Mouse (Mus musculus) heart, embryonic 16.5 days (tissue): Measurements from ENCODE around the gene Ccdc174. TPM values are rescaled to one million over a fixed set of nuclear protein-coding genes. Genes with fewer than 3 reads are reported as not detected.
A peak's percentile ranks its signal among the peaks of the same experiment; 100 is the strongest.

ENCODE experiments used
- ATAC-seq: fragments of 200-750 bp; cut with Nextera tagmentation; replicated peaks from 2 replicates; pipeline ENCODE4 v1.8.0; 2017; ENCODE audit warnings: moderate number of reproducible peaks; ENCODE audit not compliant: insufficient read depth, low FRiP score; ENCODE audit errors: extremely low read depth
- H3K27ac ChIP-seq: fragments of 300-500 bp; sonication (generic); 2 replicates; pipeline ENCODE4 v1.5.1; 2014; ENCODE audit warnings: mild to moderate bottlenecking, low read length, control low read depth, moderate library complexity
- H3K27me3 ChIP-seq: fragments of 300-500 bp; sonication (generic); 2 replicates; pipeline ENCODE4 v1.6.1; 2014; ENCODE audit warnings: low read length, mixed read lengths; ENCODE audit not compliant: control insufficient read depth, insufficient read depth
- H3K36me3 ChIP-seq: fragments of 300-500 bp; sonication (generic); 2 replicates; pipeline ENCODE4 v1.6.1; 2014; ENCODE audit not compliant: control insufficient read depth, insufficient read depth
- H3K4me1 ChIP-seq: fragments of 300-500 bp; sonication (generic); 2 replicates; pipeline ENCODE4 v1.6.1; 2014; ENCODE audit warnings: low read length, mixed read lengths; ENCODE audit not compliant: control insufficient read depth, insufficient read depth
- H3K4me2 ChIP-seq: fragments of 300-500 bp; sonication (generic); 2 replicates; pipeline ENCODE4 v1.6.1; 2014; ENCODE audit warnings: low read depth, mild to moderate bottlenecking, control low read depth, low read length
- H3K4me3 ChIP-seq: fragments of 300-500 bp; sonication (generic); 2 replicates; pipeline ENCODE4 v1.5.1; 2014; ENCODE audit warnings: mild to moderate bottlenecking, control low read depth, low read length
- H3K9ac ChIP-seq: fragments of 300-500 bp; sonication (generic); 2 replicates; pipeline ENCODE4 v1.6.1; 2014; ENCODE audit warnings: low read length, control low read depth
- H3K9me3 ChIP-seq: fragments of 300-500 bp; sonication (generic); replicated peaks from 2 replicates; pipeline ENCODE4 v1.6.1; 2016; ENCODE audit warnings: low read length; ENCODE audit not compliant: control insufficient read depth
- WGBS: fragments of 180-500 bp; shearing (Covaris S2); extraction: QIAGEN DNeasy Blood & Tissue Kit; methylation state at CpG from one replicate; pipeline ENCODE4 v1.1.7; 2014; 5-methylcytosine and 5-hydroxymethylcytosine counted together
- polyA plus RNA-seq: library from polyadenylated mRNA; unstranded; fragments of >200 nt; fragmentation: Nextera tagmentation; extraction: Ambion mirVana; gene quantifications from 2 replicates; pipeline ENCODE4 v1.2.1, GENCODE M21; 2015

Gene Ccdc174
- polyA plus RNA-seq, result 17.6 and 25.5 TPM in 2 replicates

- peak within 1 kb of the TSS; percentile 99 for H3K4me3 ChIP-seq
- no peaks in the 10 kb centered on the region for H3K27me3 ChIP-seq
- H3K9me3 ChIP-seq, result no peaks in the 10 kb centered on the region
- peak within 1 kb of the TSS; percentile 78 for H3K4me2 ChIP-seq
- WGBS, result under 1% methylated on average over 47 of the region's 47 CpGs
- peaks cover 11% of the 10 kb centered on the region for H3K36me3 ChIP-seq
- H3K27ac ChIP-seq, result peak within 1 kb of the TSS; percentile 77
- H3K9ac ChIP-seq, result peak within 1 kb of the TSS; percentile 97
- ATAC-seq, result peak; percentile 95
- peaks cover 8% of the 10 kb centered on the region for H3K4me1 ChIP-seq
Measured at GRCm38 (mm10) chr6:91877885-91878651, at the start of gene Ccdc174. TSS of gene Ccdc174 (plus strand) at chr6:91878053.

DNA sequence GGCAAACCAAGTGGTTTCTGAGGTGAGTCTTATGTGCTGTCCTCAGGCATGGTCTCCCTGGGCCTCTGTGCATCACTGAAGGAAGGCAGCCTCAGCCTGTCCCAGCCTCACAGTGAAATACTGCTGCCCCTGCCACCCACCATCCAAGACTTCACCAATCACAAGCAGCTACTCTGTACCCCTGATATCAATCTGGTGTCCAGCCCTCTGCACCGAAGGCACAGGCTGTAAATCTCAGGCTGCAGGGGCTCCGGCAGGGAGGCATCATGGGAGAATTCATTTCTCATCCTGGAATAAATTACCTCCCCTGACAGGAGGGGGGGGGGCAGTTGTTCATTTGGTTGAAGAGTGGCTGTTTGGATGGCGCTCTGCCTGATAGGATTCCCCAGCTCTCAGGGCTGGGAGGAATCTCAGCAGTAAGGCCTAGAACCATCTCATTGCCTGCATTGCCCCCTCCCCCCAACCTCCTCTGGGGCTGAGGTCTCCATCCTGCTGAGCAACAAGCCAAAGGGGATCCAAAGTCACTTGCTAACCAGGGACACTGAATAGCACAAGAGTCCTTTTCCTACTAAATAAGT, 44.9 kb upstream of the Ccdc174 start:
- no peak overlapping the region for H3K4me3 ChIP-seq
- peaks cover 7% of the 10 kb centered on the region for H3K27me3 ChIP-seq
- H3K4me2 ChIP-seq, result no peak overlapping the region
- no peaks in the 10 kb centered on the region for H3K9me3 ChIP-seq
- no peak overlapping the region for H3K27ac ChIP-seq
- no peak for ATAC-seq
- WGBS, result 65% methylated on average over 3 of the region's 3 CpGs
- H3K9ac ChIP-seq, result no peak overlapping the region
- H3K4me1 ChIP-seq, result no peaks in the 10 kb centered on the region
- H3K36me3 ChIP-seq, result no peaks in the 10 kb centered on the region

DNA sequence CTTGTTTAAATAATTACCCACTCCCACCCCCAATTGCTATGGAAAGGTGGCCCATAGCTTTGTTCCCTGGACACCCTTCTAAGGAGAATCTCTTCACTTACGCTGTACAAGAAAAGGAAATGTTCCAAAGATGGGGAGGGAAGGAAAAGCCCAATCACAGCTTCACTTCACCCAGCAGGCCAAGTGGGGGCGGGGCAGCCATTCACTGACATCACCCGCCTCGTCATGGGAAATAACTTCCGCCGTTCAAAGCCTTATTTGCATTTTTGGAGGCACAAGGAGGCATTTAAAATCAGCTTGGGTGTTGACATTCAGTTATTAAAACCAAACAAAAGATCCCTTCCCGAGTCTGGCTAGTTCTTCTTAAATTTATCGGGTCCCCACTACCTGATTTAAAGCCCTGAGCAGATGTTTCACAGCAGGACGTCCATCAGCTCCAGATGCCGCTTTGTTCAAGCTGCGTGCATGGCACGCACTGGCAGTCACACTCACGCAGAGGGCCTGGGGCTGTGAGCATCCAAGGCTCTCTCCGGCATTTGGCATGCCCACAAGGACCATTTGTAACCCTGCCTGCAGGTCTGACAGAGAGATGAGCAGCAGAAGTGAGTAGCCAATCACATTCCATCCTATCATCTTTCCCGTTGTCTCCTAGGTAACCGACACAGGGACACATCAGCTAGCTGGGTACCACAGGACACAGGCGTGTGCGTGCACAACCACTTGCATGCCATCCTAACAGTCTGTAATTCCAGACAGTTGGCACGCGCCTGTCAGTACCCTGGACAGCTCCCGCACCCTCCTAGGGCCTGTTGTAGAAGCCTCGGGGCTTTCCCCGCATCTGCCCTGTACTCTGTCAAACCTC, 38.6 kb upstream of the Ccdc174 start:
- WGBS, result 13% methylated on average over 23 of the region's 23 CpGs
- H3K9me3 ChIP-seq, result no peaks in the 10 kb centered on the region
- no peak overlapping the region for H3K4me3 ChIP-seq
- ATAC-seq, result no peak
- H3K36me3 ChIP-seq, result no peaks in the 10 kb centered on the region
- H3K27ac ChIP-seq, result no peak overlapping the region
- H3K9ac ChIP-seq, result no peak overlapping the region
- peaks cover 3% of the 10 kb centered on the region; the same call in 1 of the 2 replicates for H3K4me1 ChIP-seq
- no peak overlapping the region for H3K4me2 ChIP-seq
- H3K27me3 ChIP-seq, result peaks cover 62% of the 10 kb centered on the region

DNA sequence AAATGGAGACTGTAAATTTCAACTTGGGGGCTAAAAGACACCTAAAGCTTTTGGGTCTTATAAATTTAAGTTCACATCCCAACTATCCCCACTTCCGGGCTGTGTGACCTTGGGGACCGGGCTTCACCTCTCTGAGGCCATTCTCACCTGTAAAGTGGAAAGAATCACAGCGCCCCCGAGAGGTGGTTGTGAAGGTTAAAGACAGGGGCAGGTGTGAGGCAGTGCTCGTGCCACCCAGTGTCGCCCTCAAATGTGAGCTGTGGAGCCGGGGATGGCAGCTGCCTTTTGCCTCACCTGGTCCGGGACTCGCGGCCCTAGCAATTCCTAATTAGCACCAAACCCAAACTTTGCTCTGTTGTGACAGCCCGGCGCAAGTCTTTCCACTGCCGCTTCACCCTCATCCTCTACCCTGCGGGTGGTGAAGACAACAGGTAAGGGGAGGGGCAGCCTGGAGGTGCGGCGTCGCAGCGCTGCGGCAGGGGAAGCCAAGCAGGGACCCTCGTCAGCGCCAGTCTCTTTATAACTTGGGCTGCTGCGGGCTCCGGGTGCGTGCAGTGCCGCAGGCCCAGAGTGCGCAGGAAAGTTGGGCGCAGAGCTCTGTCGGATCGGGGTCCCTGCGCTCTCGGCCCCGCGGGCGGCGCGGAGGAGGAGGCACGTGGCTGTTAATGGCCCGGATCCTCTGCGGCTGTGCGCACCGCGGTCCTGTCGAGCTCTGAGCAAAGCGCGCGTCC, 34.8 kb upstream of the Ccdc174 start:
- ATAC-seq, result no peak
- WGBS, result 4% methylated on average over 43 of the region's 46 CpGs
- Histone ChIP-seq H3K4me1 (peaks cover 3% of the 10 kb centered on the region; the same call in 1 of the 2 replicates), H3K27me3 (peaks cover 71% of the 10 kb centered on the region), H3K4me3 (peak overlapping the region; percentile 44), H3K4me2 (peak overlapping the region; percentile 63), H3K36me3 (no peaks in the 10 kb centered on the region), H3K9ac (no peak overlapping the region; the same call in 1 of the 2 replicates), H3K27ac (no peak overlapping the region), H3K9me3 (no peaks in the 10 kb centered on the region)

- Histone ChIP-seq H3K4me2 (peak overlapping the region; percentile 63), H3K9me3 (no peaks in the 10 kb centered on the region), H3K27me3 (peaks cover 66% of the 10 kb centered on the region), H3K4me1 (peaks cover 3% of the 10 kb centered on the region; the same call in 1 of the 2 replicates), H3K4me3 (peak overlapping the region; percentile 44), H3K27ac (no peak overlapping the region), H3K9ac (no peak overlapping the region; the same call in 1 of the 2 replicates), H3K36me3 (no peaks in the 10 kb centered on the region)
- no peak for ATAC-seq
- 4% methylated on average over 69 of the region's 69 CpGs for WGBS
Measured at GRCm38 (mm10) chr6:91843628-91844153, 34.2 kb upstream of the Ccdc174 start.

GRCm38 (mm10) chr6:91852550-91852949, 25.3 kb upstream of the Ccdc174 start:
- Histone ChIP-seq H3K36me3 (no peaks in the 10 kb centered on the region), H3K9ac (no peak overlapping the region), H3K4me3 (no peak overlapping the region), H3K27me3 (peaks cover 8% of the 10 kb centered on the region; the same call in 1 of the 2 replicates), H3K4me2 (no peak overlapping the region), H3K27ac (no peak overlapping the region), H3K9me3 (no peaks in the 10 kb centered on the region), H3K4me1 (no peaks in the 10 kb centered on the region)
- ATAC-seq, result no peak; the same call in 1 of the 2 replicates
- WGBS, result 7% methylated on average over 2 of the region's 2 CpGs

- no peaks in the 10 kb centered on the region for H3K36me3 ChIP-seq
- no peak overlapping the region for H3K4me3 ChIP-seq
- no peak overlapping the region for H3K27ac ChIP-seq
- peaks cover 2% of the 10 kb centered on the region for H3K9me3 ChIP-seq
- no peak for ATAC-seq
- H3K4me1 ChIP-seq, result no peaks in the 10 kb centered on the region
- H3K27me3 ChIP-seq, result peaks cover 12% of the 10 kb centered on the region; the same call in 1 of the 2 replicates
- WGBS, result 54% methylated on average over 5 of the region's 5 CpGs
- no peak overlapping the region for H3K4me2 ChIP-seq
- H3K9ac ChIP-seq, result no peak overlapping the region
Measured at GRCm38 (mm10) chr6:91858339-91858738, 19.5 kb upstream of the Ccdc174 start.

DNA sequence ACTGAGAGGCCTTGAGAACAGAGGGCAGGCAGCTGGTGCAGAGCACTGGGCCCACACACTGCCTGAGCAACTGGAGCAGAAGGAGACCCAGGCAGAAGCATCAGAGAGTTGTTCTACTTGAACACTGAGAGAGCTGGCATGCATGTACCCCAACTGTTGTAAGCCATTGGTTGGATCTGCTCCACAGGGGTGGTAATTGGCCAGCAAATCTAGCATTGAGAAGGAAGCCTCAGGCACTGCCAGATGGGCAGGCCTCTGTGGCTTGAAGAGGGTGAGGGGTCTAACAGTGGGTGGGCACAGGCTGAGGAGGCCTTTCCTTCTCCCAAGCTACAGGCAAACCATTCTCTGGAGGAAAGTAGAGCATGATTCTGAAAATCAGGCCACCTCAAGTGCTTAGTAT, 15.0 kb upstream of the Ccdc174 start:
- ATAC-seq, result no peak
- H3K9ac ChIP-seq, result no peak overlapping the region
- peaks cover 2% of the 10 kb centered on the region for H3K9me3 ChIP-seq
- no peak overlapping the region for H3K4me2 ChIP-seq
- no peaks in the 10 kb centered on the region for H3K4me1 ChIP-seq
- no peaks in the 10 kb centered on the region for H3K36me3 ChIP-seq
- H3K4me3 ChIP-seq, result no peak overlapping the region
- no peak overlapping the region for H3K27ac ChIP-seq
- H3K27me3 ChIP-seq, result peaks cover 2% of the 10 kb centered on the region; the same call in 1 of the 2 replicates
